Mouse (Mus musculus): ENCODE measurements around the gene Cip2a. TPM values are rescaled to one million over a fixed set of nuclear protein-coding genes. Genes with fewer than 3 reads are reported as not detected.

Gene Cip2a
- polyA plus RNA-seq, 1 experiment from 2014 or later, result 30.7 TPM

- ATAC-seq (ENCODE audit: insufficient number of reproducible peaks, insufficient read depth, low FRiP score, low TSS enrichment, low read depth), result no peak
- 74% methylated on average over 4 of the region's 4 CpGs for WGBS
These were observed 41.9 kb downstream of the Cip2a start for GRCm38 (mm10) chr16:49035852-49036251.

GRCm38 (mm10) chr16:49037771-49038170 is 43.8 kb downstream of the Cip2a start:
- Histone ChIP-seq H3K4me2 (no peak overlapping the region), H3K27ac (no peak overlapping the region), H3K9ac (no peak overlapping the region), H3K36me3 (no peaks in the 10 kb centered on the region), H3K4me3 (no peak overlapping the region), H3K27me3 (no peaks in the 10 kb centered on the region), H3K4me1 (no peaks in the 10 kb centered on the region), H3K9me3 (no peaks in the 10 kb centered on the region)
- WGBS, result 77% methylated on average over 4 of the region's 4 CpGs
- no peak for ATAC-seq (ENCODE audit: insufficient number of reproducible peaks, insufficient read depth, low FRiP score, low TSS enrichment, low read depth)

More at GRCm38 (mm10) chr16:49035852-49036251, 41.9 kb downstream of the Cip2a start:
- Histone ChIP-seq H3K4me2 (no peak overlapping the region), H3K9ac (no peak overlapping the region), H3K27me3 (no peaks in the 10 kb centered on the region), H3K4me3 (no peak overlapping the region), H3K4me1 (no peaks in the 10 kb centered on the region), H3K36me3 (no peaks in the 10 kb centered on the region), H3K27ac (no peak overlapping the region), H3K9me3 (no peaks in the 10 kb centered on the region)

- 83% methylated on average over 3 of the region's 3 CpGs for WGBS
- ATAC-seq (ENCODE audit: insufficient number of reproducible peaks, insufficient read depth, low FRiP score, low TSS enrichment, low read depth), result no peak
- no peak overlapping the region for H3K9ac ChIP-seq
These were observed 46.7 kb downstream of the Cip2a start for GRCm38 (mm10) chr16:49040554-49041221.

GRCm38 (mm10) chr16:49049214-49049613 is 55.2 kb downstream of the Cip2a start:
- no peak for ATAC-seq (ENCODE audit: insufficient number of reproducible peaks, insufficient read depth, low FRiP score, low TSS enrichment, low read depth)
- no peak overlapping the region for H3K9ac ChIP-seq

More at GRCm38 (mm10) chr16:49040554-49041221, 46.7 kb downstream of the Cip2a start:
- Histone ChIP-seq H3K36me3 (no peaks in the 10 kb centered on the region), H3K9me3 (no peaks in the 10 kb centered on the region), H3K27ac (no peak overlapping the region), H3K27me3 (no peaks in the 10 kb centered on the region), H3K4me2 (no peak overlapping the region), H3K4me1 (no peaks in the 10 kb centered on the region), H3K4me3 (no peak overlapping the region)

GRCm38 (mm10) chr16:49057186-49057585 is 63.2 kb downstream of the Cip2a start, which contains the start of gene Myh15:
Gene Myh15 (plus strand): TSS chr16:49057486.
- H3K27ac ChIP-seq, result no peak within 1 kb of the TSS
- H3K9me3 ChIP-seq, result no peaks in the 10 kb centered on the region
- H3K9ac ChIP-seq, result no peak within 1 kb of the TSS
- no peaks in the 10 kb centered on the region for H3K27me3 ChIP-seq
- ATAC-seq (ENCODE audit: insufficient number of reproducible peaks, insufficient read depth, low FRiP score, low TSS enrichment, low read depth), result no peak
- no peaks in the 10 kb centered on the region for H3K36me3 ChIP-seq
- H3K4me1 ChIP-seq, result no peaks in the 10 kb centered on the region
- 56% methylated on average over 1 of the region's 1 CpGs for WGBS
- no peak within 1 kb of the TSS for H3K4me2 ChIP-seq
- no peak within 1 kb of the TSS for H3K4me3 ChIP-seq

More at GRCm38 (mm10) chr16:49049214-49049613, 55.2 kb downstream of the Cip2a start:
- Histone ChIP-seq H3K36me3 (no peaks in the 10 kb centered on the region), H3K9me3 (no peaks in the 10 kb centered on the region), H3K4me3 (no peak overlapping the region), H3K27ac (no peak overlapping the region), H3K27me3 (no peaks in the 10 kb centered on the region), H3K4me2 (no peak overlapping the region), H3K4me1 (no peaks in the 10 kb centered on the region)

Other genes with a start within 250 kb of the Cip2a start
- not detected in 2 replicates for gene Trat1, start 222.2 kb upstream of the Cip2a start, polyA plus RNA-seq (2015; fragmentation: Nextera tagmentation; extraction: Ambion mirVana)
- gene Retnlb, start 177.3 kb upstream of the Cip2a start, polyA plus RNA-seq (2015; fragmentation: Nextera tagmentation; extraction: Ambion mirVana), result not detected in 2 replicates
- not detected in 2 replicates for gene Retnla, start 151.6 kb upstream of the Cip2a start, polyA plus RNA-seq (2015; fragmentation: Nextera tagmentation; extraction: Ambion mirVana)
- not detected in 2 replicates for gene Retnlg, start 121.6 kb upstream of the Cip2a start, polyA plus RNA-seq (2015; fragmentation: Nextera tagmentation; extraction: Ambion mirVana)
- 37.3 and 38.8 TPM in 2 replicates for gene Dzip3, start within 50 bp of the Cip2a start, polyA plus RNA-seq (2015; fragmentation: Nextera tagmentation; extraction: Ambion mirVana)
- gene Myh15, start 63.3 kb downstream of the Cip2a start, polyA plus RNA-seq (2015; fragmentation: Nextera tagmentation; extraction: Ambion mirVana), result not detected in 2 replicates

All from embryonic facial prominence, embryonic 13.5 days (tissue).